Mouse (Mus musculus) stomach, postnatal 0 days (tissue): ENCODE data around the gene Mia2. TPM values are rescaled to one million over a fixed set of nuclear protein-coding genes. Genes with fewer than 3 reads are reported as not detected.

Experiments
- ATAC-seq: fragments of 200-750 bp; cut with Nextera tagmentation; 2 replicates; pipeline ENCODE4 v1.8.0; 2017; ENCODE audit not compliant: low FRiP score, low TSS enrichment
- DNase-seq: peaks from one replicate; pipeline ENCODE4 v3.0.0-alpha.2; 2016; ENCODE audit warnings: low spot score
- H3K27ac ChIP-seq: fragments of 300-500 bp; sonication (generic); replicated peaks from 2 replicates; pipeline ENCODE4 v1.5.1; 2014; ENCODE audit warnings: mild to moderate bottlenecking, control low read depth
- H3K27me3 ChIP-seq: fragments of 300-500 bp; sonication (generic); 2 replicates; pipeline ENCODE4 v1.6.1; 2014; ENCODE audit warnings: low read length; ENCODE audit not compliant: control insufficient read depth, insufficient read depth
- H3K36me3 ChIP-seq: fragments of 300-500 bp; sonication (generic); 2 replicates; pipeline ENCODE4 v1.6.1; 2014; ENCODE audit warnings: low read length, mixed read lengths; ENCODE audit not compliant: control insufficient read depth, insufficient read depth
- H3K4me1 ChIP-seq: fragments of 300-500 bp; sonication (generic); replicated peaks from 2 replicates; pipeline ENCODE4 v1.6.1; 2014; ENCODE audit warnings: antibody characterized with exemption; ENCODE audit not compliant: control insufficient read depth, insufficient read depth
- H3K4me2 ChIP-seq: fragments of 300-500 bp; sonication (generic); replicated peaks from 2 replicates; pipeline ENCODE4 v1.6.1; 2014; ENCODE audit warnings: low read depth, mild to moderate bottlenecking, control low read depth, moderate library complexity
- H3K4me3 ChIP-seq: fragments of 300-500 bp; sonication (generic); 2 replicates; pipeline ENCODE4 v1.5.1; 2014; ENCODE audit warnings: low read depth, low read length, control low read depth
- H3K9ac ChIP-seq: fragments of 300-500 bp; sonication (generic); 2 replicates; pipeline ENCODE4 v1.6.1; 2014; ENCODE audit warnings: mild to moderate bottlenecking, low read length, control low read depth, mixed read lengths
- H3K9me3 ChIP-seq: fragments of 300-500 bp; sonication (generic); 2 replicates; pipeline ENCODE4 v1.6.1; 2016; ENCODE audit warnings: low read length; ENCODE audit not compliant: control insufficient read depth
- CTCF ChIP-seq: IDR thresholded peaks from 2 replicates; pipeline ENCODE4 v1.5.1; 2016; ENCODE audit warnings: antibody characterized with exemption, low read depth, mild to moderate bottlenecking, moderate library complexity
- EP300 ChIP-seq: optimal IDR thresholded peaks from 2 replicates; pipeline ENCODE3; 2016; ENCODE audit warnings: antibody characterized with exemption
- WGBS: fragments of 180-500 bp; shearing (Covaris S2); extraction: QIAGEN DNeasy Blood & Tissue Kit; methylation state at CpG from one replicate; pipeline ENCODE4 v1.1.7; 2014; 5-methylcytosine and 5-hydroxymethylcytosine counted together
- polyA plus RNA-seq: library from polyadenylated mRNA; unstranded; fragments of >200 nt; fragmentation: Nextera tagmentation; extraction: Ambion mirVana; gene quantifications from 2 replicates; pipeline ENCODE4 v1.2.1, GENCODE M21; 2015

Mia2 gene
- 60.1 and 69.4 TPM in 2 replicates for polyA plus RNA-seq

DNA sequence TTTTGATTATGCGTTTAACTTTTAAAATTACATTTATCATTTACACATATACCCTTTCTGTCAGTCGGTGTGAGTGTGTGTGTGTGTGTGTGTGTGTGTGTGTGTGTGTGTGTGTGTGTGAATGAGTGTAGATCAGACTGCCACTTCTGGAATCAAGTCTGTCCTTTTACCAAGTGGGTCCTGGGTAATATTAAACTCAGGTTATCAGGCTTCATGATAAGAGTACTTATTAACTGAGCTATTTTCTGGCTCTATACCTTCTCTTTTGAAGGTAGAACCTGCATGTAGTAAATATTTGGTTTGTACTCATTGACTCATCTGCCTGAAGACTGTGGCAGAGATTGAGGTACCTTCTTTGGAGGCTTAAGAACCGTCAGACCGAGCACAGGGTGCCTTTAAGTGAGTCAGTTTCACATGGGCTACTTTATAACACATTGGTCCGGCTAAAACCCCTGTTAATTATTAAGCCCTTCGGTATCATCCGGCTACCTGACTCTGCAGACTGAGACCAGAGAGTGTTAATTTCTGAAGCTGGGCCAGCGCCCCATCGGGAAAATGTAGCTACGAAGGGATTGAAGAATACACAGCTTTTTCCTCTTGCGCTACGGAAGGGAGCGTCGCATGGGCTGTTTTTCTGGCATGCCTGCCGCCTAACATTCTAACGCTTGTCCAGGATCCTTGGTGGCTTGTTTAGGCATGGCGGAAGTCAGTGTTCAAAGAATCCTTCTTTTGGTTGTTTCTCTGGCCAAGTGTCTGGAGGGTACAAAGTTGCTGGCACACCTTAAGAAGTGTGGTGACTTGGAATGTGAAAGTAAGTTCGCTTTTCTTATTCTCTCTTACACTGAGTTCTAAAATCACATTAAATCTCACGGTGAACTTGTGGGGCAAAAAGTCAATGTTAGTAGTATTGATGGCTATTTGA is at the start of gene Mia2:
Gene Mia2, plus strand, starts transcription at position 696 of the 922 bp plus-strand sequence.
- peak; percentile 93 for ATAC-seq
- H3K4me2 ChIP-seq: peak within 1 kb of the TSS; percentile 38
- H3K9ac ChIP-seq: peak within 1 kb of the TSS; percentile 47
- no peaks in the 10 kb centered on the region for H3K36me3 ChIP-seq
- TF ChIP-seq CTCF: no peak
- TF ChIP-seq EP300: no peak
- 63% methylated on average over 19 of the region's 19 CpGs for WGBS
- H3K4me1 ChIP-seq: no peaks in the 10 kb centered on the region
- no peaks in the 10 kb centered on the region for H3K27me3 ChIP-seq
- H3K27ac ChIP-seq: peak within 1 kb of the TSS; percentile 82
- peak within 1 kb of the TSS; percentile 35 for H3K4me3 ChIP-seq
- no peaks in the 10 kb centered on the region for H3K9me3 ChIP-seq
- peak; percentile 57 for DNase-seq

DNA sequence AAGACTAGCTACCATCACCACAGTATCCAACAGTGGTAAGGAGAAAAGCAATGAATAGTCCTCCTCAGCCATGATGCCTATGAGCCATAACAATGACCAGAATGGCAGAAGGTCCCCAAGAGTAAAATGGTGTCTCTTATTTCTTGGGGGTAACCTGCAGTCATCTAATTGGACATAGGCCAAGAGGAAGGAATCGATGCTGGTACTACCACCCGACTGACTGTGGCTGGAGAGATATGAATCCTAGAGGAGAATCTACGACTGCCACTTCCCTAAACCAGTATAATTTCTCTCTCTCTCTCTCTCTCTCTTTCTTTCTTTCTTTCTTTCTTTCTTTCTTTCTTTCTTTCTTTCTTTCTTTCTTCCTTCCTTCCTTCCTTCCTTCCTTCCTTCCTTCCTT is 43.1 kb upstream of the Mia2 start:
- Histone ChIP-seq H3K9ac (no peak overlapping the region), H3K9me3 (no peaks in the 10 kb centered on the region), H3K4me3 (no peak overlapping the region), H3K4me1 (no peaks in the 10 kb centered on the region), H3K36me3 (no peaks in the 10 kb centered on the region; the same call in 1 of the 2 replicates), H3K27me3 (no peaks in the 10 kb centered on the region), H3K4me2 (no peak overlapping the region), H3K27ac (no peak overlapping the region)
- no peak for DNase-seq
- no peak for ATAC-seq
- TF ChIP-seq EP300: no peak
- TF ChIP-seq CTCF: no peak
- 89% methylated on average over 3 of the region's 3 CpGs for WGBS

DNA sequence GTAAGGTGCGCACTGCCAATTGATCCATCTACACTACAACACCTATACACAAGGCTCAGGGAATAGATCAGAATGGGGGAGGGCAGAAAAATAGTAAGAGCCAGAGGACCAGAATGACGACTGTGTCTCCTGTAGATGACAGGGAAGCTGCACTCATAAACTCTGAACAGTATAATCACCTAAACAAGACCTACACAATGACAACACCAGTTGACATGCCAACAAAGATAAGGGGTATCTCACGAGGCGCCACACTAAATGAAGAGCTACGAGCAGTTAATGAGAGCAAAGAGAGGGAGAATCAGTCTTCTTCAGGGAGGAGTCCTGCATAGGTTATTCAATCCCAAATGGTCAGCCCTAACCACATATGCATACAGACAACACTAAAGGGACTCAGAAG is 42.4 kb upstream of the Mia2 start:
- DNase-seq (no peak), ATAC-seq (no peak)
- no peak overlapping the region for H3K4me2 ChIP-seq
- no peak overlapping the region for H3K27ac ChIP-seq
- no peak for TF ChIP-seq EP300
- no peak for TF ChIP-seq CTCF
- no peaks in the 10 kb centered on the region for H3K4me1 ChIP-seq
- WGBS: 88% methylated on average over 5 of the region's 5 CpGs
- no peaks in the 10 kb centered on the region for H3K27me3 ChIP-seq
- H3K4me3 ChIP-seq: no peak overlapping the region
- H3K9ac ChIP-seq: no peak overlapping the region
- H3K36me3 ChIP-seq: no peaks in the 10 kb centered on the region; the same call in 1 of the 2 replicates
- H3K9me3 ChIP-seq: no peaks in the 10 kb centered on the region

DNA sequence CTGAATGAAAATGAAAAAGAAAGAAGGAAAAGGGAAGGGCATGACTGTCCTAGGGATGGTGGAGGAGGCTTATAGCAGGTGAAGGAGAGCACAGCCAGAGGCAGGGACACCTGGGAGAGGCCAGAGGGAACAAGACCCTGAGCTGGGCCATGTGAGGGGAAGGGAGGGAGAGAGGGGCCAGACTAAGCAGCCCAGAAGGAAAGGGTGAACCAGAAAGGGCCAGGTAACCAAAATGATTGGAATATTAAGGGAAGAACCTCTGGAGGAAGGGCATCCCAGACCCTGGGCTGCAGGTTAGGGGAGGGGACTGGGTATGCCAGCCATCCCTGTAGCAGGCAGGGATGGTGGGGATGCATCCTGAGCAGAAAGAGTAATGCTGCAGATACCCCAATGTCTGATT is 41.6 kb upstream of the Mia2 start:
- Histone ChIP-seq H3K9me3 (no peaks in the 10 kb centered on the region), H3K27ac (no peak overlapping the region), H3K27me3 (no peaks in the 10 kb centered on the region), H3K9ac (no peak overlapping the region), H3K4me2 (no peak overlapping the region), H3K4me1 (no peaks in the 10 kb centered on the region), H3K4me3 (no peak overlapping the region), H3K36me3 (no peaks in the 10 kb centered on the region; the same call in 1 of the 2 replicates)
- TF ChIP-seq EP300: no peak
- TF ChIP-seq CTCF: no peak
- ATAC-seq: no peak
- DNase-seq: no peak

DNA sequence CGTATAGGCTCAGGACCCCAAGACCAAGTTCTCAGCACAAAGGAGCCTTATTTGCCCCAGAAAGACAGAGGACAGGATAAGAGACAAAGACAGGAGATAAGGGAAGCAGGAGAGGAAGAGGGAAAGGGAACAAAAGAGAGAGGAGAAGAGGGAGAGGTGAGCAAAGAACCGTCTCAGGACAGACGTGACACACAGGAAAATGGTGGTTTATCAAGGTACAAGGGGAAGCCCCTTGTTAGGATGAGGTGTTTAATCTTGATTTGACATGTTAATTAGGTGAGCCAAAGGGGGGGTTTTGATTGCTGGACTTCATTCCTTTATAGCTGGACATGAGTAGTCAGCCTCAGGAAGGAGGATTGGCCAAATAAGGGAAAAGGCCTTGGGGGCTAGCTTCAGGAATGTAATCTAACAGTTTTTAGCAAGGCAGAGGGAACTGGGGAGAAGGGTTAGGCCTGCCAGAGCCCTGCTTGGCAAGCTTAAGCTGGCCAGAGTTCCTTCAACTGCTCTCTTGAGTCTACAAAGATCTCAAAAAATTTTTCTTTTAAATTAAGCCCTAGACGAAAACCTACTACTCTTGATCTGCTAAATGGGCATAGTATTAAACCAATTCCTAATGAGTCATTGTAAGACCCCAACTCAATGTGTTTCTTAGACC is 40.3 kb upstream of the Mia2 start:
- H3K4me2 ChIP-seq: no peak overlapping the region
- TF ChIP-seq CTCF: no peak
- TF ChIP-seq EP300: no peak
- H3K9ac ChIP-seq: no peak overlapping the region
- H3K4me1 ChIP-seq: 0 out of 2 replicates have a peak, but pooled peaks cover 2% of the 10 kb centered on the region
- no peaks in the 10 kb centered on the region; the same call in 1 of the 2 replicates for H3K36me3 ChIP-seq
- ATAC-seq: no peak
- 58% methylated on average over 4 of the region's 4 CpGs for WGBS
- H3K27ac ChIP-seq: 0 out of 2 replicates have a peak overlapping the region, but pooled peaks have one; percentile 35
- no peaks in the 10 kb centered on the region for H3K27me3 ChIP-seq
- DNase-seq: no peak
- no peak overlapping the region for H3K4me3 ChIP-seq
- no peaks in the 10 kb centered on the region for H3K9me3 ChIP-seq
